Mouse (Mus musculus) 3T3-L1 (cell line): Measurements from ENCODE around the gene Mrvi1.

Source experiments
- DNase-seq: peaks from one replicate; pipeline ENCODE4 v3.0.0-alpha.2; 2015; ENCODE audit warnings: low read depth, low spot score

Mrvi1 gene

GRCm38 (mm10) chr7:110834522-110834921, 147.7 kb downstream of the Mrvi1 start:
- DNase-seq: no peak

DNA sequence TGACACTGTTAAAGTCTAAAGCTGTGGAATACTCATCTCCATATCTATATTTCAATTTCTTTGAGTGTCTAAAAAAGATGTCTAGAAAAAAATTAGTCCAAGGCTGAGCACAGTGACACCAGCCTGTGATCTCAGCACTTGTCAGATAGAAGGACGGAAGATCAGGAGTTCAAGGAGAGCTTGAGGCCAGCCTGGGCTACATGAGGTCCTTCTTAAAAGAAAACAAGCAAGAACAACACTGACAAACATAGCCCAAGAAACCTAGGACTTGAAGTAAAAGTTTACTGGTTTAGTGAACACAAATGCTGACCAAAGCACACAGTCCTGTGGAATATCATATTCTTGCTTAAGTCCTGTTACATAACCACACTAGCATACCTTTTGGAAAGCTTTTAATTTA, 148.2 kb downstream of the Mrvi1 start:
- DNase-seq: no peak

DNA sequence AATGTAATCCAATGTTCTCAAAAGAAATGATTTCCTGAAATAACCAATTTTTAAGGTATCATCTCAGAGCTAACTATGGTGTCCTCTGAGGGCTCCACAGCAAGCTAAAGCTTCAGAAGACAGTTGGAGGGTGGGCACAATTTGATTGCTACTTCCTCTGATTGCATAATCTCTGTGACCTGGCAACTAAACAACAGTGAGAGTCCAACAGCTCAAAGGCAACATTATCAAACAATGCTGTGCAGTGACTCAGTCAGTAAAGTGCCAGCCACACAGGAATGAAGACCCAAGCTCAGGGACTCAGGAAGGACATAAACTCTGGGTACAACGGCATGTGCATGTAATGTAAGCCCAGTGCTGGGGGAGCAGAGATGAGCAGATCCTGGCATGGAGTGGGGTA, 149.2 kb downstream of the Mrvi1 start:
- peak; percentile 23 for DNase-seq

DNA sequence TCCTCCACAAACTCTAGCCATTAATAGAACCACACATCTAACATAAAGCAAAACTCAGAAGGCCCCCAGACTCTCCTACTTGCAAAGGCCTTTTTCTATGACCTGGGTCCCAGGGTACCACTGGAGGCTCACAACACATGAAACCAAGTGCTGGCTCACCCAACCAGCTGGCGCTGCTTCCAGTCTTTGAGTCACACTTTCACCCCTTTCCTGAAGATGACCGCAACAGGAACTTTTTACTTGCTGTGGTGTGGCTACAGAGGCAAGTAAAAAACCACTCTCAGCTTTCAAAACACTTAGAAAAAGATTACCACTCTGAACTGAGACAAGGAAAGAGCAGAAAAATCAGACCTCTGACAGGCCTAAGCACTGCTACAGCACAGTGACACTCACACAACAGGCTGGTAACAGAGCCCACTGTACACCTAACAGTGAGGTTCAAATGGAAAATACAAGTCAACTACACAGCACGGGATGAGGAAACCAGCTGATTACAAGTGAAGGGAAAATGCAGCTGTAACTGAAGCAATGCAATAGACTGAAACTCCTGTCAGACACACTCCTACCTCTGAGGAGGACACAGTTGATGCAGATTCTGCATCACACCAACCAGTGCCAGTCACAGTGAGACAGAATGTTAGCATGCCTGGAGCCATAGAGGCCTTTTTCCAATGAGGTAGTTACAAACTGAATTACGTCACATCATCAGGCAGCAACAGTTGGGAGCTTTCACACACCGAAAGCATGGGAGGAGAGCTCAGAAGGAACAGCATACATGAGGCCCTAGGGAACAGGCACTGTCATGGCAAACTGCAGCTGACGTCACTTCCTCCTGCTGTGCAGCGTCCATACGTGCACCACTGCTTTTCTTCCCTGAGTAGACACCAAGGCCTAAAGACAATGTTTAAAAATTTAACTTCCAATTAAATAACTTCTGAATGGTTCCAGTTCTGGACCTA, 158.0 kb downstream of the Mrvi1 start:
- DNase-seq: peak; percentile 68

- peak; percentile 63 for DNase-seq
Observed at GRCm38 (mm10) chr7:110823593-110823992, 158.7 kb downstream of the Mrvi1 start.

DNA sequence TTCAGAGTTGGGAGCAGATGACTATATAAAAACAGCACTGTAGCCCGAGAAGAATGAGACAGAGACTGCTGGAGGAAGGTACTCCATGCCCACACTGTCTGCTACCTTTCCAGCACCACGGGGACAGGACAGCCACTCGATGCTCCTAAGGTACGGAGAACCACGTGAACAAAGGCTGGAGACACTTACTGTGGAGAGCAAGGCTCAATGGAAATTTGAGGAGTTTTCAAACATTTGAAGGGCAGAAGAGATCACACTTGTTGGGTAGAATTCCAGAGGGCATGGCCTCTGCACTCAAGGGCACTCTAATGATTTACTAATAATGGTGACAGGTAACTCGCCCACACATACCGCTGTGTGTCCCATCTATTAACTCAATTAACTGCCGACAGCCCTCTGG, 159.2 kb downstream of the Mrvi1 start:
- no peak for DNase-seq

- DNase-seq: no peak
Observed at GRCm38 (mm10) chr7:110822055-110822454, 160.2 kb downstream of the Mrvi1 start.

DNA sequence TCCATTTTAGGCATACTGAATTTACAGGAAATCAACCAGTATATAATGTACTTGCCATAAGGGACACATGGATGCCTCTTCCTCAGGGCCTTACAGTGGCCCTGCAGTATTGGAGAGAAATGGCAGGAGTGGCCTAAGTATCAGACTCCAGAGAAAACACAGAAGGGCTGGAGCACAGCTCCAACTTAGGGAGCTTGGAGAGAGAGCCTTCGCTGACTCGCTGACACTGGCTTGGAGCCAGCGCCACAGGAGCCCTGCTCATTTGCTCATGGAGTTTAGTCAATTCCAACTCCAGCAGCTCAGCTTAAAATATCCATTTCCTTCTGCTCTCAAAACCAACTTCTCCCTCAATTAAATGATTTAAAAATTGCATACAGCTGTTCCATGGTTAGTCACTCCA, 160.6 kb downstream of the Mrvi1 start:
- peak; percentile 70 for DNase-seq

- no peak for DNase-seq
Observed at GRCm38 (mm10) chr7:110821068-110821467, 161.2 kb downstream of the Mrvi1 start.

DNA sequence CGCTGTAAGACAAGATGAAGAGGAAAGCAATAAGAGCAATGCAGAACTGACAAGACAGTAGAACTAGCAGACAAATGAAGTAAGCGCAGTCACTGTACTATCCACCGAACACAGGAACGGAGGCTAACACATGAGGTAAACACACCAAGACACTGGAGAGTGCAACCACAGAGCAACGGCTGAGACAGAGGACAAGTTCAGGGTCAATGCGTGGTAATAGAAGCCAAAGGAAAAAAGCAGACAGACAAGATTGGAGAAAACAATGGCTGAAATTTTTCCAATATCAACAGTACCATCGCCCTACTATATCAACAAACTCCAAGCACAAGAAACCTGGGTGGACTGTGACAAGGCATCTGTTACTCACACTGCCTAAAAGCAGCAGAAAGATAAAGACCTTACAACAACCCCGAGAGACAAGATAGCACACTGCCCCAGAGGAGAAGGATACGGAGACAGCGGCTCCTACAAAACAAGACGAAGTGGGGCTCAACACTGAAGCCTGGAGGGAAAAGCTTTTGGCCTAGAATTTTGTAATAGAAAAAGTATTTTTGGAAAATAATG, 163.4 kb downstream of the Mrvi1 start:
- no peak for DNase-seq
